Mouse (Mus musculus) G1E-ER4 (cell line): ENCODE data around the gene Fktn. TPM values are rescaled to one million over a fixed set of nuclear protein-coding genes. Genes with fewer than 3 reads are reported as not detected.

Source experiments
- GATA1 ChIP-seq: IDR thresholded peaks from one replicate; pipeline ENCODE4 v1.8.0; 2012; ENCODE audit warnings: low read length, inconsistent platforms
- polyA plus RNA-seq: library from polyadenylated mRNA; stranded (reverse); fragments of >175 nt; gene quantifications from 2 replicates; pipeline ENCODE4 v1.2.3, GENCODE M21; 2012

Gene Fktn
- polyA plus RNA-seq, 1 experiment = 0.36 TPM

DNA sequence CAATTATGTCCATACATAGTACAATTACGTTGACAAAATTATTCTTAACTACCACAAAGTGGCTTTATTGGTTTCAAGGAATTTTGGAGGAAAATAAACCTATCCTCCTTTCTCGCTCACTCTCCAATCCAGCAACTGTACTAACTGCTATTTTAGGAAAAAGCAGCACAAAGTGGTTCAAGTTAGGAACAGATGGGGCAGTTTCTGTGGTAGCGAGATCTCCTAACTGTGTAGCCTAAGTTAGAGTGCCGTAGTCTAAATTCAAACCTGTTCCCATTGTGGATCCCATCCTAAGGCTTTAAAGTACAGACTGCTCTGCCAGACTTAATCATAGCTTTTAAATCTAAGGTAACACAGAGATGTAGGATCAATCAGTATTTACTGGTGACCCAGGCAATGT, 45.0 kb downstream of the Fktn start:
- TF ChIP-seq GATA1 = no peak

DNA sequence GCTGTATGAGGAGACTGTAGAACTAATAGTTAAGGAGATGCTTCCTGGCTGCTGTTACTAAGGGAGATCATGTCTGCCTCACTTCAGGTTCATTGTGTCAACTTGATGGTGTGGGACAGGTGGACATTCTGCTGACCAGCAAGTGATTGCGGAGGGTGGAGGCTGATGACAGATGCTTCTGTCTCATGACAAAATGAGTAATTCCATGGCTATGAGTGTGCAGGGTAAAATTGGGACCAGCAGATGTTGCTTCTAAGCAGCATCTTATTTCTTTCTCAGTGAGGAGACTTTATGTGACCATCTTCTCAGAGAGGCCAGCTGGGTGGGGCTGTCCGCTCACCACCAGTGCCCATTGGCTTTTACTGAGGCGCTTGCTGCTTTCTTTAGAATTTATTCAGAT, 45.9 kb downstream of the Fktn start:
- TF ChIP-seq GATA1 = no peak

DNA sequence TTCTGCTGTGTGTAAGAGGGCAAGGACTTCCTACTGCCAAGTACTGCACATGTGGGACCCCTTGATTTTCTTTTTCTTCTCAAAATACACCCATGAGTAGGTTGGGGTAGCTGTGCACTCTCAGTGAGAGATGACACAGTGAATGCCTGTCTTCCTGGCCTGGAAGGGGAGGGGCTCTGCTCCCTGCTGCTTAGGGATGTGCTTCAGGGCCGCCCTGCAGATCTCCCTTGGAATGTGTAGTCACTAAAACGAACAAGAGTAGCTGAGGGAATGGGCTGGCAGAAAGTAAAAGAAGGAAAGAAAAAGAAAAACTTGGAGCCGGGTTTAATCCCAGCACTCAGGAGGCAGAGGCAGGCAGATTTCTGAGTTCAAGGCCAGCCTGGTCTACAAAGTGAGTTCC, 48.7 kb downstream of the Fktn start:
- TF ChIP-seq GATA1 = no peak

DNA sequence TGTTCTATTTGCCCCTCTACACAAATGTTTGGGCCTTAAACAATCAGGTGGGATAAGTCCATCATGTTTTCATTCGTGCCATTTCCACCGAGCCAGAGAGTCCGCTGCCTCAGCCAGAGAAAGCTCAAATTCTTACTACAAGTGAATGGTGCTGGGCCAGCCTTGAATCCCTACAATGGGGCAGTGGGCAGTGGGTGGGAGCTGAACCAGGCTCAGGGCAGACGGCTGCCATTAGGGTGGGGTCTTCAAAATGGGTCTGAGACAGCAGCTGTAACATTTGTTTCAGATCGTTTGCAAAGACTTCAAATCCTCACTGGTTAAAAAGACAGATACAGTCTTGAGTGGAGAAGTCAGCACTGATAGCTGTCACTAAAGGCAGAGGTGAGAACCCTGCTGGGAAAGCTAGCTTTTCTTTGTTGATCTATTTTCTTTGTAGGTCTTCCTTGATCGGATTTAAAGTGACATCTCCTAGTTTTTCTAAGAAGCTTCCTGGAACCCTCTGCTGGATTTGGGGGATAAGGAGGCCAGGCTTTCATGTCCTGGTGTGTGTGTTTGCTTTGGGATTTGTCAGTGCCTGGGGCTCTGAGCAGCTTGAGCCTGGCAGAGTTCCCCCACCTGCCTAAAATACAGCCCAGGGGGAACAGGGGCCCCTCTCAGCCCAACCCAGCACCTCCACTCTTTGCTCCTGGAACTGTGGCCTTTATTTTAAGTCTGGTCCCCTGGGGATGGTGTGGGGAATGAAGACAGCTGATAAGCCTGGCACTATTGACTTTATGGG, 57.3 kb downstream of the Fktn start:
- no peak for TF ChIP-seq GATA1

DNA sequence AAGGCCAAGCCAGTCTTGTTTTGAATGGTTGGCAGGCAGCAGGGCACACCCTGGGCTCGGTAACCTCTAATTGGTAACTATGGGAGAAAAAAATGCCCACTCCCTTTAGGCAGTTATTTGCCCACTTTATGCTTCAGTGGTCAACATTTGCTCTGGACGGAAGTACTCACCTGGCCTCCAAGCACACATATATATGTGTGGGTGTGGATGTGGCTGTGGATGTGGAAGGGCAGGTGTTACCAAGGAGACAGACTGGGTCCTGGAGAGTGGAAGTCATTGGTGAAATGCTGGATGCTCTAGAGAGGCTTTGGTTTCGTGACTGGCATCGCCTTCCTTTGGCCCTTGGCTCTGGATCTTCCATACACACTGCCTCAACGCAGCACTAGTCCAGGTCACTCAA, 58.2 kb downstream of the Fktn start:
- no peak for TF ChIP-seq GATA1

DNA sequence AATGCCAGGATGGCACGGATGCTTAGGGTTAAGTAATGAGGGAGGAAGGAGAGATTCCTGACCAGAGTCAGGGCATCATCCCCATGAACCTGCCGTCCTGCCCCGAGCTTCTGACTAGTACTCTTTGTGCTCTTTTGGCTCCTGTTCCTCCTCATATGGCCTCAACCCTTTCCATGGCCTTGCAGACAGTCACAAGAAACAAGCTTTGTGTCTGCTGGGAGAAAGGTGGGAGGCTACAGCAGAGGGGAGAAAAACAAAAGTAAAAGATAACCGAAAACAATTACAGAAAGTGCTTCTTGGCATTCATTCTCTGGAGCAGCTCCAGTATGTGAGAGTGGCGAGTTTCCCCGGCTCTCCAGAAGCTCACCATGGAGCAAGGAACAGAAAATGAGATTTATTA, 60.1 kb downstream of the Fktn start:
- no peak for TF ChIP-seq GATA1

DNA sequence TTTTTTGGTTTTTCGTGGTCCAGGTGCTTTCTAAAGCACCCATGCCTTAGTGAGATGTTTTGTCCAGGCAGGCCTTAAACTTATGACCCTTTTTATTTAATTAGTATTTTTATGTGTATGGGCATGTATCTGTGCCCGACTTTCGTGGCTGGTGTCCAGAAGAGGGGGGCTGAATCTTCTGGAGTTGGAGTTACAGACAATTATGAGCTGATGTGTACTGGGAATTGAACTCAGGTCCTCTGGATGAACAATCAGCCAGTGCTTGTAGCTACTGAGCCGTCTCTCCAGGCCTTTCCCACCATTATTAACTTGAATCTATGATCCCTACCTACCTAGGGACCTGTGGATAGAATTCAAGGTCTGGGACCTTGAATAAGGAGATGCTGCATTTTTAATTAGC, 67.6 kb downstream of the Fktn start:
- TF ChIP-seq GATA1 = no peak

DNA sequence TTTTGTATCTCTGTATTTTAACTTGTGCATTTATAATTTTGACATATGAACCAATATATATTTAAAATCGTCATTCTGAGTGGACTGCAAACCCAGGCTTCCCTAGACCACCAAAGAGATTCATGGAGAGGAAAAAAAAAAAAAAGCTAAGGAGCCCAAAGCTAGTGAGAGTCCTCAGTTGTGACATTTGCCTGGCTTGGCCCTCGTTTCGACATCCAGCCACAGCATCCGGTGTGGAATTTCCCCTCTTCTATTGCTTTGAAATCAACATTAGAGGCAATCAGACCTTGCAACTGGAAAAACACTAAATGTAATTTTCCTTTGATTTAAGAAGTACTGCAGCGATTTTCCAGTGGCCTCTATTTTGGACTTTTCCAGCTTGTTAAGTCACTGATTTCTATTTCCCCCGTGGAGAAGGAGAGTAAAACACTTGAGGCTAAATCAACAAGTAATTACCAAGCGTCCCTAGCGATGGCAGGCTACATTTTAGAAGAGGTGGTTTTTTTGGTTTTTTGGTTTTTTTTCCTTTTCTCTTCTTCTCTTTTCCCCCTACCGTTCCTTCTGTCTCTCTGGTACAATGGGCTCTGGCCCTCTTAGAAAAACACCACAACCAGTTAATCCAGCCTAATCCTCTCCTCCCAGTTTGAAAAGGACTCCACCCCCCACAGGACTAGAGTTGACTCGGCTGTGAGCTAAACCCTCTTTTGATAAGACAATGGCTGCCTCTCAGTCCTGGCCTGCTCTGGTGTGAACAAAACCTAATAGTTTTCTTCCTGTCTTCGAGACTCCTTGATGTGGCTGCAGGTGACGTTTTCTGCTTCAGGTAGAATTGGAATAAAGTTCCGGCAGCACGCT, 68.6 kb downstream of the Fktn start:
- no peak for TF ChIP-seq GATA1

DNA sequence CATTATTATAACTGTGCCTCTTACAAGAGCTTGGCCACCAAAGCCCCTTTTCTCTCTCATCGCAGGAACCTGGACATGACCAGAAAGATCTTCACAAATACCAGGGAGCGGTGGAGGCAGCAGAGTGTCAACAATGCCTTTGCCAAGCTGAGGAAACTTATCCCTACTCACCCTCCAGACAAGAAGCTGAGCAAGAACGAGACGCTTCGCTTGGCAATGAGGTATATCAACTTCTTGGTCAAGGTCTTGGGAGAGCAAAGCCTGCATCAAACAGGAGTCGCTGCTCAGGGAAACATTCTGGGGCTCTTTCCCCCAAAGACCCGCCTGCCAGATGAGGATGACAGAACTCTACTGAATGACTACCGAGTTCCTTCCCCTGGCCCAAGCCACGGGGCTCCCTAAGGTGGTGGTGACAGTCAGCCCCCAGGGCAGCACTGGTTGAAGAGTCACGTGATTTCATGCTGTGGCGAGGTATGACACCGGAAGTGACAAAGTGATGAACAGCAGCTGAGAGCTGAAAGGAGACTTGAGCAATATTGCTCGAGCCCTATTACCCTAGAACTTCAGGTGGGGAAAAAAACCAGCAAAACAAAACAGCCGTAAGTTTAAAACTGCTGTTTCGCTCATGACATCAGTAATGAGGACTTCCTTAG, 72.1 kb downstream of the Fktn start:
- TF ChIP-seq GATA1 = no peak

DNA sequence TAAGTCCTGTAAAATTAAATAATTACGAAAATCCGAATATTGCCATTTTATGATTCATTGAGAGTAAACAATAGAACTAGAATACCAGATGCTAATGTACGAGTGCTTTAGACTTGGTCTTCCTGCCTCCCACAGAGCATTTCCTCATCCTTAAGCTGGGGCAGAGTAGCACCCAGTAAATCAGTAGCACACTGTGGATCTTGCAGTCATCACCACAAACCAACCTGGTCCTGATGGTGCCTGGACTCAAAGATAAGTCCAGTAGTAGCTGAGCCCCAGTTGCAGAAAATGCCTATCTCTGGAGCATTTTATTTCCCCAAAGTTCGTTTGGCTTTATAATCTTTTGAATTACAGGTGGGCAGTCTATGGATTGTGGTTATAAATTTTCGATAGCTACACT, 73.1 kb downstream of the Fktn start:
- no peak for TF ChIP-seq GATA1

DNA sequence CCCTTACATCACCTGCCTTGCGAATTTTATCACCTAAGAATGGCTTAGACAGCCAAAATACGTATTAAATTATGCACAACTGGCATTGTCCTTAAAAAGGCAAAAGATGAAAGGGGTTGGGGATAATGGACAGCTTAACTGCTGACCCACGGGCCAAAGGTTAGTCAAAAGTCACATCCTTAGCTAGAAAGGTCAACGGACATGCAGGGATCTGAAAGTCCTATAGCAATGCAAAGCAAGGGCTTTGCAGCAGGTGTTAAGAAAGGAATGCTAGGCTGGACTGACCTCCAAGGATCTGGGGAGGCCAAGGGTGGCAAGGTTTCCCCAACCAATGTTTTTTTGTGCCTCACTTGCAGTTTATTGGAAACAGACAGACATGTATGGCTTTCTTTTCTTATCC, 75.5 kb downstream of the Fktn start:
- TF ChIP-seq GATA1 = no peak

DNA sequence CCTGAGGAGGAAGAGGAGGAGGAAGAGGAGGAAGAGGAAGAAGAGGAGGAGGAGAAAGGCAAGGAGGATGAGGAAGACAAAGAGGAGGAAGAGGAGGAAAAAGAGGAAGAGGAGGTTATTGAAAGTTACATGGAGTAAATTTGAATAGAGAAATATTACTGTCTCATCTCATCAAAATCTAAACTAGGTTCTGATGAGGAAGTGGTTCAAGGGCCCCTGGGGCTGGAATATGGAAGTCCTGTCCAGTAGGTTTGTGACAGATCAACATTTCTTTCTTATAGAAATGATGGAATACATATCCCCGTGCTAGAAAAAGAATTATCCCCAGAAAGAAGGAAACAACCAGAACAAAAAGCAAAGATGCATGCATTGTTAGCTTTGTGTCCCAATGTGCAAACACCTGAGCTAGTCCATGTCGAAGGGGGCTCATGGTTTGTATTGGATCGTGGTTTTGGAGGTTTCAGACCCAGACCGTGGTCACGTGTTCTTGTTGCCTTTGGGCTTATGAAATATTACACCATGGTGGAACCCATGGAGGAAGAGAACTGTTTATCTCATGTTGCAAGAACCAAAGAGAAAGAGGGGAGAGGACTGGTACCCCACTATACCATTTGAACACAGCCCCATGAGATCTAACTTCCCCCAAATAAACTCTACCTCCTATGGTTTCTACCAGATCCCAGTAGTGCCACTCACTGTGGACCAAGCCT, 80.6 kb downstream of the Fktn start:
- no peak for TF ChIP-seq GATA1

DNA sequence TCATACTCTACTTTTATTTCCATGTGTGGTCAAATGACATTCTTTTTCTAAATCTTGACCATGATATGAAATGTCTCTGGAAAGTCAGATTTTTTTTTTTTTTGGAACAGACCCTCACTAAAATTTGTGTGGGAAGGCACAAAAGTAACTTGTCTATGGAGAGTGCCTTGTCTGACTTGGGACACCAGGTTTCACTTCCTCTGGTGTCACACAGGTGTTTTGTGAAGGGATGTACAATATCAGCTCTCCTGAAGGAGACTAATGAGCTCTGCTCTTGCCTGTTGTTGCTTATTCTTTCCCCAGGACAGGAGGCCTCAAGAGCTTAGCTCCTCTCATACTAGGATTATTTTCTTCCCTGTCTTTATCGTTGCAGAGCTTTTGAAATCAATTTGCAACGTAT, 81.3 kb downstream of the Fktn start:
- TF ChIP-seq GATA1 = no peak

DNA sequence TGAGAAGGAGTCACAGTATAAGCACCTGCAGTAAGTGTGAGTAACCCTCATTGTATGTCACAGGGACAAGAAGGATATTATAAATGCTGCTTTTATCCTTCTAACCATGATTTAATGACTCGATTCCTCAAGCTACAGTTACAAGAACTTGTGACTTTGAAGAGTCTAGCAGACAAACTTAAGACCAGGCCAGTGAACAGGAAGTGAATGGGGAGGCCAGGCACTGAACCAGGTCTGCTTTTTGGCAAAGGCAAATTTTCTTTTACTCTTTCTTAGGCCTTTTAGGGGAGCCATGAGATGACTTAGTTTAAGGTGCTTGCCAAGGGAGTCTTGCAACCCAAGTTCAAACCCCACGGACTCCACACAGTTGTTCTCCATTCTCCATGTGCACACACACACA, 81.9 kb downstream of the Fktn start:
- no peak for TF ChIP-seq GATA1

DNA sequence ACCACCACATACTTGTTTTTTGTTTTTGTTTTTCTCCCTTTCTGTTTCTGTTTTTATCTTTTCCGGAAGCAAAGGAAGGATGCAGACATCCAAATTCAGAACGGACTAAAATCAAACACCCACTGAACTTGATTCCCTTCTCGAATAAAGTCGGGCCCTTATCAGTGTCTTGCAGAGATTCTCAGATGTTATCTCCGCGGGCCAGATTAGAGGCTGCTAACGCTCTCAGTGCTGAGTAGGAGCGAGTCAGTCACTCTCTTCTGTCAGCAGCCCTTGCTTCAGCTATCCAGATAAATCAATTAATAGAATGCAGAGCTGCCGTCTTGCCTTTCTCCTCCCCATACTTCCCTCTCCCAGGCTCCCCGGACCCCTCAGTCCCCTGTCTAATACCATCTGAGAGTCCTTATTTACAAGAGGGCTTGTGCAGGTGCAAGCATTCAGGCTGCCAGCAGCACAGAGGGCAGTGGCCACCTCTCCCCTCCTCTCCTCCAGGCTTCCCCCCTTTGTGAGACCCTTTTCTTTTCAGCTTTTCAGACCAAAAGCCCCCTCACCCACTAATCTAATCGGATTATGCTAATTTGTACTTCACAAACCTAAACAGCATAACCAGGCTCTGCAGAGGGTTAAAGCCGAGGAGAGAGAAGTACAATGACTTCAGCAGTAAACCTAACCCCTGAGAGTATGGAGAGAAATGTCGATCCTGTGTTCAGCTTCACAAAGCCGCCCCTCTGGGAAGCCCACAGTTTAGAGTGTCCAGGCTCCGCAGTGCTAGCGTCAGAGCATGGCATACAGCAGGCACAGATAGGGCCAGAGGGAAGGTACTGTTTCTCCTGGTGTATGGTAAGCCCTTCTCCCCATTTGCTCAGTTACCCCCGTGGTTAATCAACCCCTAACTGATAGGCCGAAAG, 83.3 kb downstream of the Fktn start:
- no peak for TF ChIP-seq GATA1
